Mouse (Mus musculus) lung, postnatal 10 days (tissue): ENCODE measurements around the gene Ugt1a2.

Experiments used
- DNase-seq: peaks from one replicate; pipeline ENCODE4 v3.0.0; 2021

Ugt1a2 gene

GRCm38 (mm10) chr1:88259643-88260024, 59.2 kb downstream of the Ugt1a2 start:
- DNase-seq = peak; percentile 24

- DNase-seq = peak; percentile 63
These were observed 59.7 kb downstream of the Ugt1a2 start for GRCm38 (mm10) chr1:88260114-88260513.

GRCm38 (mm10) chr1:88260604-88261377, 60.4 kb downstream of the Ugt1a2 start:
- no peak for DNase-seq

GRCm38 (mm10) chr1:88261706-88262105, 61.3 kb downstream of the Ugt1a2 start:
- DNase-seq = peak; percentile 21

GRCm38 (mm10) chr1:88262255-88262654, 61.9 kb downstream of the Ugt1a2 start:
- DNase-seq = peak; percentile 68

- DNase-seq = peak; percentile 22
These were observed 62.6 kb downstream of the Ugt1a2 start for GRCm38 (mm10) chr1:88262961-88263360.

- DNase-seq = no peak
These were observed 63.4 kb downstream of the Ugt1a2 start for GRCm38 (mm10) chr1:88263778-88264177.

- no peak for DNase-seq
These were observed 64.0 kb downstream of the Ugt1a2 start for GRCm38 (mm10) chr1:88264237-88264868.

- DNase-seq = peak; percentile 56
These were observed 64.5 kb downstream of the Ugt1a2 start for GRCm38 (mm10) chr1:88264869-88265240.

- no peak for DNase-seq
These were observed 65.7 kb downstream of the Ugt1a2 start for GRCm38 (mm10) chr1:88266123-88266522.

- DNase-seq = no peak
These were observed 67.1 kb downstream of the Ugt1a2 start for GRCm38 (mm10) chr1:88267489-88267888.

- no peak for DNase-seq
These were observed 67.7 kb downstream of the Ugt1a2 start for GRCm38 (mm10) chr1:88268070-88268469.
